Mouse (Mus musculus) kidney, adult 2 months (tissue): ENCODE results near the gene Thsd7a.

ENCODE experiments used
- CTCF ChIP-seq: fragments of 200-500 bp; conservative IDR thresholded peaks from 2 replicates; pipeline ENCODE4 v1.5.1; 2011; ENCODE audit warnings: low read depth, mild to moderate bottlenecking, control low read depth, low read length, moderate library complexity, mixed read lengths; ENCODE audit not compliant: insufficient read depth, insufficient read length
- POLR2A ChIP-seq: fragments of 200-500 bp; IDR thresholded peaks from one replicate; pipeline ENCODE4 v1.6.1; 2011; ENCODE audit warnings: low read depth, low read length, control low read depth

- TF ChIP-seq CTCF (no peak), POLR2A (no peak)
These were observed 177.0 kb downstream of the Thsd7a start for GRCm38 (mm10) chr6:12572202-12572601.
